Mouse (Mus musculus) ES-Bruce4 (cell line): ENCODE results near the gene Pdia6.

ENCODE experiments used
- CTCF ChIP-seq: IDR thresholded peaks from one replicate; pipeline ENCODE4 v1.8.1; 2011; ENCODE audit warnings: low read depth, low read length
- EP300 ChIP-seq: IDR thresholded peaks from 2 replicates; pipeline ENCODE4 v1.6.1; 2011; ENCODE audit warnings: low read depth, low read length; ENCODE audit not compliant: insufficient read depth
- POLR2A ChIP-seq: IDR thresholded peaks from one replicate; pipeline ENCODE4 v1.8.1; 2011; ENCODE audit warnings: low read length; ENCODE audit not compliant: insufficient read depth

DNA sequence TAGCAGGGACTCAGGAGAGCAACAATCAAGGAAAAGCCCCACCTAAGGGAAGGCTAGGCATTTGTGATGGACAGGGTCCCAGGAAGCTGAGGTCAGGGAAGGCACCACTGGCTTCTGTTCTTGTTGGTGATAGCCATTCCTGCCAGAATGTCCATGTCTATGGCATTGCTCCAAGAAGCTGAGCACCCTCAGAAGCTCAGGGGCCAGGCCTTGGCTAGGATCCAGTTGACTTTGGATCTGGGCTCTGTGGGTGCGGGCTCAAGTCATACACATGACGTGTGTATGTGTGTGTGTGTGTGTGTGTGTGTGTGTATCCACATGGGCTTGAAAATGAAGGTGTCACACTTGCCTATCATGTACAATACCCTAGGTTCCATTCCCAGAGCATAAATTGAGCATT, 23.6 kb downstream of the Pdia6 start:
- no peak for TF ChIP-seq EP300
- TF ChIP-seq CTCF = no peak
- no peak for TF ChIP-seq POLR2A
